Mouse (Mus musculus): ENCODE results near the gene Ggcx.

DNA sequence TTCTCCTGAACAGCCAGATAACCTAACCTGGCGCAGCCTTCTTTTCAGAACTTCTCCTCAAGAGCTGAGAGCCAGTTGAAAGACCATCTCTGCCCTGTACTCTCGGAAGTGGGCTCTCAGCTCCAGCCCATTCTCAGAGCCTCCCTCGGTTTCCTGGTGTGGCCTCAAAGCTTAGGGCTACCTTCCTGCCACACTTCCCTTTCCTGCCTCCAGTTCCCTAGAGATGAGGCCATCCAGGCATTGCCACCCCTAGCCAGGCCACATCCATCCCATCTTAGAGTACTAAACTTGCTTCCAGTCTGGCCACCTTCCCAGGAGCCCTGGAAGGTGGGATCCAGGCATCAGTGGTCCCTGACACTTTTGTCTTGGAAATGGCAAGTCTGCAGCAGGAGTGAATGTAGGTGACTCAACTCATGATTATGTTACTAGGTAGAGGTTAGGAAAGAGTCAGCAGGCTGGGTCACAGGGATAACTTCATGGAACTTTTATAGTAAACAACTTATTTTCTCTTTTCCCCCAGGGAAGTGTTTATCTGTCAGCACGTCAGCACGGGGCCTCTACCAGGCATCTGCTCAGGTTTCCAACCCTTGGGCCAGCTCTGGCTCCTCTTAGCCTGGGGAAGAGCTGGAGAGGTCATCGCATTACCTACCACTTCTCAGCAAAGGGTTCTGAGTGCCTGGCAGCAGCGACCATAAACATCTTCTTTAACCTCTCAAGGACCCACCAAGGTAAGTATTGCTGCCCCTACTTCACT is 34.6 kb upstream of the Ggcx start:
- no peak for TF ChIP-seq CTCF (IDR thresholded peaks at IDR 0.05; ENCODE audit: control insufficient read depth, insufficient read depth, low read length)
- no peak for TF ChIP-seq POLR2A (IDR thresholded peaks at IDR 0.05; ENCODE audit: borderline replicate concordance, control insufficient read depth, low read depth, low read length)

Measured in bone marrow, adult 2 months (tissue).